Mouse (Mus musculus) stomach, embryonic 14.5 days (tissue): Measurements from ENCODE around the gene Podxl2. TPM values are rescaled to one million over a fixed set of nuclear protein-coding genes. Genes with fewer than 3 reads are reported as not detected.

Source experiments
- ATAC-seq: fragments of 200-750 bp; cut with Nextera tagmentation; 2 replicates; pipeline ENCODE4 v1.8.0; 2017; ENCODE audit warnings: low read depth, moderate TSS enrichment; ENCODE audit not compliant: insufficient number of reproducible peaks, insufficient read depth, low FRiP score
- H3K27ac ChIP-seq: fragments of 300-500 bp; sonication (generic); 2 replicates; pipeline ENCODE4 v1.5.1; 2014; ENCODE audit warnings: mild to moderate bottlenecking, low read length, moderate library complexity, mixed read lengths
- H3K27me3 ChIP-seq: fragments of 300-500 bp; sonication (generic); 2 replicates; pipeline ENCODE4 v1.6.1; 2014; ENCODE audit warnings: low read length, control low read depth, mixed read lengths; ENCODE audit not compliant: control insufficient read depth, insufficient read depth
- H3K36me3 ChIP-seq: fragments of 300-500 bp; sonication (generic); 2 replicates; pipeline ENCODE4 v1.6.1; 2014; ENCODE audit warnings: mild to moderate bottlenecking, control low read depth, low read length, moderate library complexity, mixed read lengths; ENCODE audit not compliant: control insufficient read depth, insufficient read depth
- H3K4me1 ChIP-seq: fragments of 300-500 bp; sonication (generic); 2 replicates; pipeline ENCODE4 v1.6.1; 2014; ENCODE audit warnings: low read length, control low read depth, mixed read lengths; ENCODE audit not compliant: control insufficient read depth, insufficient read depth
- H3K4me2 ChIP-seq: fragments of 300-500 bp; sonication (generic); replicated peaks from 2 replicates; pipeline ENCODE4 v1.6.1; 2014; ENCODE audit warnings: low read depth, low read length, control low read depth
- H3K4me3 ChIP-seq: fragments of 300-500 bp; sonication (generic); 2 replicates; pipeline ENCODE4 v1.5.1; 2014; ENCODE audit warnings: low read depth, low read length, control low read depth
- H3K9ac ChIP-seq: fragments of 300-500 bp; sonication (generic); replicated peaks from 2 replicates; pipeline ENCODE4 v1.6.1; 2014; ENCODE audit warnings: low read depth, mild to moderate bottlenecking, control low read depth, low read length, moderate library complexity, mixed read lengths
- H3K9me3 ChIP-seq: fragments of 300-500 bp; sonication (generic); 2 replicates; pipeline ENCODE4 v1.6.1; 2016; ENCODE audit warnings: low read depth, low read length, control low read depth; ENCODE audit not compliant: control insufficient read depth
- WGBS: fragments of 180-500 bp; shearing (Covaris S2); extraction: QIAGEN DNeasy Blood & Tissue Kit; methylation state at CpG from one replicate; pipeline ENCODE4 v1.1.7; 2014; 5-methylcytosine and 5-hydroxymethylcytosine counted together
- polyA plus RNA-seq: library from polyadenylated mRNA; unstranded; fragments of >200 nt; fragmentation: Nextera tagmentation; extraction: Ambion mirVana; gene quantifications from 2 replicates; pipeline ENCODE4 v1.2.1, GENCODE M21; 2014

Gene Podxl2
- polyA plus RNA-seq, 1 experiment from 2014 or later, result 85.3 TPM

DNA sequence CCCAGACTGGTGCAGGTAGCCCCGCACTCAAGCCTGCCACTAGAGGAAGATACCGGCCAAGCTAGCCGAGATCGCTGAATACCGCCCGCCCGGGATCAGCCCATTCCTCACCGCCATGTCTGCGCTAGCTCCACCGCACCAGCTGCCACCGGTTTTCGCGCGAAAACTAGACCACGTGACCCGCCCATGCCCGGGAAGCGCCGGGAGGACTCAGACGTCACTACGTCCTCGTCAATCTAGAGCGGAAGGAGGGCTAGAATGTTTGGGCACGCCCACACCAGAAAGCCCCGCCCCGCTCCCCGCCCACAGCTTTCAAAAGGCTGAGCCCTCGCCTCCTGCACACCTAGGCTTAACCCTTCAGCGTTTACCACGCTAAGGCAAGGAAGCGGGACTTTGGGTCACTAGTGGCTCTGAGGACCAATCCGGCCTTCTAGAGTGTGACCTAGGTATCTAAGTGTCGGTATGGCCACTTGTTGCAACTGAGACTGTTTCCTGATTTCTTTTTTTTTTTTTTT, 23.7 kb upstream of the Podxl2 start, which contains the start of gene Mcm2:
TSS of gene Mcm2 (minus strand) at position 247 of the 515 bp plus-strand sequence.
- H3K27ac ChIP-seq, result peak within 1 kb of the TSS; percentile 81
- no peaks in the 10 kb centered on the region for H3K9me3 ChIP-seq
- peaks cover 21% of the 10 kb centered on the region; the same call in 1 of the 2 replicates for H3K4me1 ChIP-seq
- under 1% methylated on average over 33 of the region's 33 CpGs for WGBS
- peak within 1 kb of the TSS; percentile 90 for H3K9ac ChIP-seq
- peak; percentile 83 for ATAC-seq
- H3K27me3 ChIP-seq, result no peaks in the 10 kb centered on the region
- peak within 1 kb of the TSS; percentile 67 for H3K4me2 ChIP-seq
- H3K4me3 ChIP-seq, result peak within 1 kb of the TSS; percentile 79
- peaks cover 23% of the 10 kb centered on the region; the same call in 1 of the 2 replicates for H3K36me3 ChIP-seq

DNA sequence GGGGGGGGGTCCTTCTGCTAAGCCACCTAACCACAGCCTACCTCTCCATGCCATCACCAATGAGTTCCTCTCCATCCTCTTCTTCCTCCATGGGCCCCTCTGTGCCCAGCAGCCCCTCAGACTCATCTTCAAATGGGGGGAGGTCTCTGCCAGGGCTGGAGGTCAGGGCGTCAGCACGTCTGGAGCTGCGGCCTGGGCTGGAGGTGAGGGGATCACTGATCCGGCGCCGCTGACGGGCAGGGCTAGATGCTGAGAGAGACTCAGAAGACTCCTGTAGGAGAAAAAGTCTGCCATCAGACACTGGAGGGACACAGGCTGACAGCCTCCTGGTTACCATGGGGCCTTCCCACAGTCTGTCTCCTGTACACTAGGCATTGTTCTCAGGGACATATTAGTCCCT, 22.4 kb upstream of the Podxl2 start:
- peaks cover 34% of the 10 kb centered on the region for H3K36me3 ChIP-seq
- no peak overlapping the region for H3K27ac ChIP-seq
- H3K4me3 ChIP-seq, result peak overlapping the region; percentile 79
- H3K27me3 ChIP-seq, result no peaks in the 10 kb centered on the region
- H3K9me3 ChIP-seq, result no peaks in the 10 kb centered on the region
- ATAC-seq, result no peak
- H3K9ac ChIP-seq, result peak overlapping the region; percentile 2; the same call in 1 of the 2 replicates
- H3K4me1 ChIP-seq, result peaks cover 15% of the 10 kb centered on the region; the same call in 1 of the 2 replicates
- H3K4me2 ChIP-seq, result peak overlapping the region; percentile 67
- WGBS, result 56% methylated on average over 7 of the region's 7 CpGs

DNA sequence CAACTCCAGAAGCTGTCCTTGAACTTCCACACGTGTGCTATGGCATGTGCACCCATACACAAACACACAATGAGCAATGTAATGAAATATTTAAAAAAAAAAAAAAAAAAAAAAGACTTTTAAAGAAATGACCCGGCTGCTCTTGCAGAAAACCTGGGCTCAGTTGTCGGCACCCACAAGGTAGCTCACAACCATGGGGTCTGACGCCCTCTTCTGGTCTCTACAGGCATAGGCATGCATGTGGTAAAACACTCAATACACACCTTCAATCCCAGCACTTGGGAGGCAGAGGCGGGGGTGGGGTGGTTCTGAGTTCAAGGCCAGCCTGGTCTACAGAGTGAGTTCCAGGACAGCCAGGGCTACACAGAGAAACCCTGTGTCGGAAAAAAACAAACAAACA, 21.1 kb upstream of the Podxl2 start:
- peaks cover 47% of the 10 kb centered on the region for H3K36me3 ChIP-seq
- no peak for ATAC-seq

DNA sequence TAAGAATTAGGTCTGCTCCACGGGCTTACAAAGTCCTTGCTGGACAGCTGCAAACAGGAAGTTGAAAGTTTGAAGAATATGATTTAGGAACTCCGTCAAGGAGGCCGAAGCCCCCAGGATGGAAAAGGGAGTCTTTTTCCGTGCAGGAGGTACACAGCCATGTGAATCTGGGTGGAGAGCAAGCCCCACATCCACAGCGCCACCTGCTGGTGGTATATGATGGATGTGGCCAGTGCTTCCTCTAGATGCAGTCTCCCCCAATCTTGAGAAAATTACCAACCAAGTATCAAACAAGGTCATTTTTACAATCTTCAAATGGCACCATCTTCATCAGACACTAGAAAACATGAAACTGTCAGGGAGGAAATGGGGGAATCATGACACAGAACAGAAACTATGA, 18.7 kb upstream of the Podxl2 start:
- Histone ChIP-seq H3K36me3 (peaks cover 71% of the 10 kb centered on the region), H3K4me3 (no peak overlapping the region), H3K27ac (no peak overlapping the region), H3K9ac (no peak overlapping the region), H3K4me1 (peaks cover 10% of the 10 kb centered on the region; the same call in 1 of the 2 replicates), H3K27me3 (no peaks in the 10 kb centered on the region), H3K4me2 (no peak overlapping the region), H3K9me3 (no peaks in the 10 kb centered on the region)
- no peak for ATAC-seq
- 58% methylated on average over 5 of the region's 5 CpGs for WGBS

More for the DNA sequence above, 21.1 kb upstream of the Podxl2 start:
- H3K4me3 ChIP-seq, result no peak overlapping the region
- H3K9me3 ChIP-seq, result no peaks in the 10 kb centered on the region
- H3K4me2 ChIP-seq, result no peak overlapping the region
- H3K9ac ChIP-seq, result no peak overlapping the region
- peaks cover 10% of the 10 kb centered on the region; the same call in 1 of the 2 replicates for H3K4me1 ChIP-seq
- 78% methylated on average over 6 of the region's 6 CpGs for WGBS
- no peaks in the 10 kb centered on the region for H3K27me3 ChIP-seq
- H3K27ac ChIP-seq, result no peak overlapping the region

DNA sequence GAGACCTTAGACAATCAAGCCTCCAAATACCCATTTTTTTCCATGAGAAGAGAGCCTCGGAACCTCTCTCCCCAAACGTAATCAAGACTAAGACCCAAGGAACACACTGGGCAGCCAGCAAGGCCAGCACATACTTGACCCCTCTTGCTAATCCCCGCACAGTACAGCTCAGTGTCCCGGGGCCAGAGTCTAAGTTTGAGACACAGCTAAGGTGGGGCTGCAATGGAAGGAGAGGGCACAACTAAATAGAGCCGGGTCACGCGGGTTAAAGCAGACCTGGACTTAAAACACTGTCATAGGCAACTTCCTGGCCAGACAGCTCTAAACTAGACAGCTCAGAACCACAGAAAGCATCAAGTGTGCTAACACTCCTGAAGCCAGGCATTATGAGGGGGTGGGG, 16.0 kb upstream of the Podxl2 start:
- H3K36me3 ChIP-seq, result peaks cover 88% of the 10 kb centered on the region

DNA sequence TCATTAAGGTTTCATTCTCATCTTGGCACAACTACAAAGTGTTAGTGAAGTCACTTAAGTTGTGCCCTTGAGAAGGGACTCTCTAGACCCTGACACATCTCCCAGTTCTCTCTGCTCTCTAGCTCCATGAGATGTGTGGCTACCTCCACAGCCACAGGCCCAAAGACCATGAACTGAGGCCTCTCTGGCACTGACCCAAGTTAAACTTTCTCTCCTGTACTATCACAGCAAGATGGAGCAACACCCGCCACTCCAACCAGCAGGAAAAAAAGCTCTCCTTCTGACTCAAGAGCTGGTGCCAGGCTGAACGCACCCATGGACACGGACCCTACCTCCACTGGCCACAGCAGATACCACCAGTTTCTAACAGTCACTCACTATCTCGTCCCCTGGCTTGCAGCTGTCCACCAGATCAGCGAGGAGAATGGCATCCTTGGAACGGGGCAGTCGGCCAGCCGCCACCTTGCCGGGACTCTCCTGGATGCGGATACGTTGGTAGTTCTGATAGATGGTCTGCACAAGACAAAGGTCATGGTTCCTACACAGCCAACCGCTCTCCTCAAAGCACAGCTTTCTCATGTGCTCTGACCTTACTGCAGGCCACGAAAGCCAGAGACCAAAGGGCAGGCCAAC, 14.7 kb upstream of the Podxl2 start:
- H3K9me3 ChIP-seq, result no peaks in the 10 kb centered on the region
- WGBS, result 86% methylated on average over 13 of the region's 13 CpGs
- H3K4me3 ChIP-seq, result no peak overlapping the region

More for the DNA sequence above, 16.0 kb upstream of the Podxl2 start:
- WGBS, result 87% methylated on average over 7 of the region's 7 CpGs
- no peaks in the 10 kb centered on the region for H3K4me1 ChIP-seq
- H3K9me3 ChIP-seq, result no peaks in the 10 kb centered on the region
- no peak overlapping the region for H3K9ac ChIP-seq
- ATAC-seq, result no peak
- no peaks in the 10 kb centered on the region for H3K27me3 ChIP-seq
- H3K27ac ChIP-seq, result no peak overlapping the region
- H3K4me2 ChIP-seq, result no peak overlapping the region
- H3K4me3 ChIP-seq, result no peak overlapping the region

DNA sequence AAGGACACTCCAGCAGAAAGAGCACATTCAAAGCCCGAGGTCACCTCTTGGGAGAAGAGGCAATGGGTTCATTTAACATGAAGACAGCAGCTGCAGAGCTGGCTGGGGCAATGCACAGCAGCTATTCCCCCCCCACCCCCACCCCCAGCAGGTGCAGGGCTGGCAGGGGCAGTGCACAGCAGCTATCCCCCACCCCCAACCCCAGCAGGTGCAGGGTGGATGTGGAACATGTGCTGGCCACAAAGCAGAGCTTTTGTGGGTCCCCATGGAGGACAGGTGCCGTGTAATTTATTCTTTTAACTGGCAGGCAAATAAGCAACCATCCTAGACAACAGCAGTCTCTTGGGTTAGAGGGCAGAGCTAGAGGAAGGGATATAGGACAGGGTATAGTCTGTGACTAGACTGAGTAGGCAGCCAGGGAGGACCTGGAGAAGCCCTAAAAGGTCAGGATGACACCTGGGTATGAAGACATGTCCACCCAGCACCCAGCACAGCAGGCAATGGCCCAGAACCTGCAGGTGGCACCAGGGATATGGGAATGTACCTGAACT, 11.6 kb upstream of the Podxl2 start:
- no peaks in the 10 kb centered on the region for H3K27me3 ChIP-seq
- no peaks in the 10 kb centered on the region for H3K4me1 ChIP-seq
- H3K4me3 ChIP-seq, result no peak overlapping the region
- no peak overlapping the region for H3K4me2 ChIP-seq
- H3K36me3 ChIP-seq, result peaks cover 94% of the 10 kb centered on the region
- no peak overlapping the region for H3K27ac ChIP-seq
- H3K9me3 ChIP-seq, result no peaks in the 10 kb centered on the region
- WGBS, result 85% methylated on average over 2 of the region's 2 CpGs
- ATAC-seq, result no peak
- no peak overlapping the region for H3K9ac ChIP-seq

More for the DNA sequence above, 14.7 kb upstream of the Podxl2 start:
- Histone ChIP-seq H3K4me2 (no peak overlapping the region), H3K36me3 (peaks cover 90% of the 10 kb centered on the region), H3K27me3 (no peaks in the 10 kb centered on the region), H3K9ac (no peak overlapping the region), H3K4me1 (no peaks in the 10 kb centered on the region), H3K27ac (no peak overlapping the region)
- ATAC-seq, result no peak

DNA sequence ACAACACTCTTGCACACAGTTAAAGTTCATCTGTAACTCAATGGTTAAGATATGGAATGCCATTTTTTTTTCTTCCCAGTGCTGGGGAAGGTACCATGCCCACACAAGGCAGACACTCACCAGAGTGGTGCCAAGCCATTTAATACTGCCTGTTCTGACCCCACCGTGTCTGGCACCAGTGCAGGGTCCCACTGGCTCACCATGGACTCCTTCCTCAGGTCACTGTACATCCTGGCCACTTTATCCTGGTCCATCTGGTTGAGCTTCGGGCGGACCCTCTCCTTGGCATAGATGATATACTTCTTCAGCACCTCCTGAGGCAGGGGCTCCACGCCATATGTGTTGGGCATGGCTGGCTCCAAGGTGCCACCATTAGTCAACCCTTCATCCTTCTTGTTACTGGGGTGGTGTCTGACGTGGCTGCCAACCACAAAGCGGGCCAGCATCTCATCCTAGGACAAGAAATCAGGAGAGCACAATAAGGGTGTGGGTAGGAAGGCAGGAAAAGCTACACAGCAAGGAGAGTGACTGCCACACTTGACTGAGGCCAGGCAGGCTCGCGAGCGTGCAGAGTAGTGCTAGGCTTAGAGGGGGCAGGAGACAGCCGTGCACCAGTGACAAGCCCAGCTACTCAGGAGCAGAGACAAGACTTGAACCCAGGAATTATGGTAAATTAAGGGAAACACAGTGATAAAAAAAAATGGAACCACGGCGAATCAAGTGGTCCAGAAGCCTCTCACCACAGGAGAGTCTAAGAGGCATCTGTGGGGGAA, 11.0 kb upstream of the Podxl2 start:
- whole genome bisulfite sequencing, result 92% methylated on average over 12 of the region's 12 CpGs

More for the DNA sequence above, 11.0 kb upstream of the Podxl2 start:
- peaks cover 87% of the 10 kb centered on the region for H3K36me3 ChIP-seq
- no peaks in the 10 kb centered on the region for H3K4me1 ChIP-seq
- no peaks in the 10 kb centered on the region for H3K9me3 ChIP-seq
- ATAC-seq, result no peak
- no peak overlapping the region for H3K4me2 ChIP-seq
- H3K4me3 ChIP-seq, result no peak overlapping the region
- H3K9ac ChIP-seq, result no peak overlapping the region
- H3K27me3 ChIP-seq, result no peaks in the 10 kb centered on the region
- no peak overlapping the region for H3K27ac ChIP-seq
